Mouse (Mus musculus) kidney, adult 2 months (tissue): ENCODE data around the gene Fosl1. TPM values are rescaled to one million over a fixed set of nuclear protein-coding genes. Genes with fewer than 3 reads are reported as not detected.
"Not testable (repeated sequence)": the region's sequence is repeated elsewhere in the genome, so short reads cannot be mapped to it uniquely, and the experiment has no call there.

Source experiments
- DNase-seq: peaks from one replicate; pipeline ENCODE4 v3.0.0; 2021
- H3K27ac ChIP-seq: fragments of 200-500 bp; 2 replicates; pipeline ENCODE4 v1.5.1; 2012; ENCODE audit warnings: low read depth, low read length, control low read depth, inconsistent platforms; ENCODE audit not compliant: insufficient read depth
- H3K27me3 ChIP-seq: fragments of 200-500 bp; replicated peaks from 2 replicates; pipeline ENCODE4 v1.6.1; 2012; ENCODE audit warnings: mild to moderate bottlenecking, moderate library complexity, low read length, inconsistent platforms; ENCODE audit not compliant: control insufficient read depth, insufficient read depth
- H3K36me3 ChIP-seq: fragments of 200-500 bp; 2 replicates; pipeline ENCODE4 v1.6.1; 2012; ENCODE audit warnings: mild to moderate bottlenecking, moderate library complexity, low read length, inconsistent platforms; ENCODE audit not compliant: control insufficient read depth, insufficient read depth
- H3K4me1 ChIP-seq: fragments of 200-500 bp; 2 replicates; pipeline ENCODE4 v1.6.1; 2011; ENCODE audit warnings: low read length; ENCODE audit not compliant: control insufficient read depth, insufficient read depth
- H3K4me3 ChIP-seq: fragments of 200-500 bp; 2 replicates; pipeline ENCODE4 v1.5.1; 2011; ENCODE audit warnings: mild to moderate bottlenecking, low read depth, low read length, control low read depth; ENCODE audit not compliant: insufficient read depth
- CTCF ChIP-seq: fragments of 200-500 bp; conservative IDR thresholded peaks from 2 replicates; pipeline ENCODE4 v1.5.1; 2011; ENCODE audit warnings: low read depth, mild to moderate bottlenecking, control low read depth, low read length, moderate library complexity, mixed read lengths; ENCODE audit not compliant: insufficient read depth, insufficient read length
- POLR2A ChIP-seq: fragments of 200-500 bp; IDR thresholded peaks from one replicate; pipeline ENCODE4 v1.6.1; 2011; ENCODE audit warnings: low read depth, low read length, control low read depth
- WGBS: fragments of 180-500 bp; shearing (Covaris S2); methylation state at CpG from one replicate; pipeline ENCODE4 v1.1.7; 2018; 5-methylcytosine and 5-hydroxymethylcytosine counted together
- polyA plus RNA-seq: library from polyadenylated mRNA; depleted of rRNA; stranded (reverse); fragments of >200 nt; gene quantifications from 2 replicates; pipeline ENCODE4 v1.2.3, GENCODE M21; 2012; rRNA removed

Gene Fosl1
- 0.07 and 0.27 TPM in 2 replicates for polyA plus RNA-seq

DNA sequence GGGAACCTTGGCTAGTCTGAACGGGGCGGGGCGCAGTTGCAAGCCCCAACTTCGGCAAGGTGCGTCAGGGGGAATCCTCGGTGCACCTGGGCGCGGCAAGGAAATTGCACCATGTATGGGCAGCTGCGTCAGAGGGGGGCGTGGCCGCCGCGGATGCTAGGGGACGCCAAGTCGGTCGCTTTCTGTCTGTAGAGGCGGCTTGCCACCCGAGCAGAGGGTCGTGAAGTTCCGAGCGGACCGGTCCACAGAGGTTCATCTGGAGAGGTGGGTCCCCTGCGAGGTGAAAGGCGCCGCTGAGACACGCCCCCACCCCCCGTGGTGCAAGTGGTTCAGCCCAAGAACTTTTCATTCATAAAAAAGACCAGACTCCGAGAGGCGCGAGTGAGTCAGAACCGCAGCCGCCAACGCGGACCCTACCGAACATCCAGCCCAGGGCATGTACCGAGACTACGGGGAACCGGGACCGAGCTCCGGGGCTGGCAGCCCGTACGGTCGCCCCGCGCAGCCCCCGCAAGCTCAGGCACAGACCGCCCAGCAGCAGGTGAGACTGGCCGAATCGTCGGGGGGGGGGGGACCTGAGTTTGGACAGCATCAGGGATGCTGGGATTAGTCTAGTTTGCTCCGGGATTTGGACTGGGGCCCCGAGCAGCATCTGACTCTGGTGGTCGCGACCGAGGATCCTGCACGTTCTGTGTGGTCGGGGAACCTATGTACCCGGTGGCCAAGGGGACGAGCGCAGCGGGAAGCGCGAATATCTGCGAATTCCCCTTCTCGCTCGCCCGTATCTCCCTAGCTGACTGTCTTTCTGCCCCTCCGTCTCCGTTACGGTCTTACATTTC, at the start of gene Fosl1:
Gene Fosl1 (plus strand): TSS at position 33 of the 839 bp plus-strand sequence.
- WGBS = under 1% methylated on average over 70 of the region's 70 CpGs
- 0 out of 2 replicates have a peak, but pooled peaks cover 10% of the 10 kb centered on the region for H3K4me1 ChIP-seq
- H3K36me3 ChIP-seq = no peaks in the 10 kb centered on the region
- no peak within 1 kb of the TSS for H3K27ac ChIP-seq
- peak; percentile 60 for DNase-seq
- TF ChIP-seq POLR2A (no peak), CTCF (no peak)
- peaks cover 4% of the 10 kb centered on the region for H3K27me3 ChIP-seq
- H3K4me3 ChIP-seq = peak within 1 kb of the TSS; percentile 53

DNA sequence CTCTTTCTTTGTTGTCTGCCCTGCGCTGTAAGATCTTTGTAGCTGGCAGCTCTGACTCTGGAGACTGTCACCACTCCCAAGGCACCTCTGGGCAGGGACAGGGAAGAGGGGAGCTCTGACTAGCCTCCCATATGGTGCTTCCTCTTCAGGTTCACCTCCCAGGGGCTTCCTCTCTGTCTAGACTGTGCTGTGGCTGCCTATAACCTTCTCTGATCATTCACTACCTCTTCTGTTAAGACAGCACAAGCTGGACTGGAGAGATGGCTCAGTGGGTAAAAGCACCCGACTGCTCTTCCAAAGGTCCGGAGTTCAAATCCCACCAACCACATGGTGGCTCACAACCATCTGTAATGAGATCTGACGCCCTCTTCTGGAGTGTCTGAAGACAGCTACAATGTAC, 46.3 kb upstream of the Fosl1 start:
- not testable (repeated sequence) for H3K36me3 ChIP-seq, H3K4me3 ChIP-seq, H3K27me3 ChIP-seq, H3K4me1 ChIP-seq, DNase-seq, H3K27ac ChIP-seq
- 79% methylated on average over 4 of the region's 4 CpGs for WGBS

DNA sequence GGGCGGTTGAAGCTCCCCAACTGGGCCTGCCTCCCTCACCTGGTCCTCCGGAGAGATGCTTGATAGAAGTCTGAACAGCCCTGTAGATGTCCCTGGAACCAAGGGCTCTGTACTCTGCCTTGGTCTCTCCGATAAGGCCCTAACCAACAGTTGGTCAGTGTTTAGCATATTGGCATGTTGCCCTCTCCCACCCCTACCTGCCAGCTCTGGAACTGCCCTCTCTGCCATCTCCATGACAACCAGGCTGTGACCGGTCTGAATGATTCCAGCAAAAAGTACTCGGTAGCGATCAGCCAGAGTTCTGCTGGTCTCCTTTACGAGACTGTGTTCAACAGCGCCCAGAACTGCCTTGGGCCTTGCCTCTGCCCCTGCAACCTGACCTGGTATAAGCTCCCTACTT, 45.1 kb upstream of the Fosl1 start, which contains the start of gene Tsga10ip:
Gene Tsga10ip (minus strand): TSS at position 234 of the 400 bp plus-strand sequence.
- Histone ChIP-seq H3K4me1 (peaks cover 4% of the 10 kb centered on the region; the same call in 1 of the 2 replicates), H3K4me3 (no peak within 1 kb of the TSS), H3K27ac (no peak within 1 kb of the TSS), H3K27me3 (no peaks in the 10 kb centered on the region), H3K36me3 (no peaks in the 10 kb centered on the region)
- TF ChIP-seq POLR2A (no peak), CTCF (no peak)
- 56% methylated on average over 8 of the region's 8 CpGs for WGBS
- no peak for DNase-seq

DNA sequence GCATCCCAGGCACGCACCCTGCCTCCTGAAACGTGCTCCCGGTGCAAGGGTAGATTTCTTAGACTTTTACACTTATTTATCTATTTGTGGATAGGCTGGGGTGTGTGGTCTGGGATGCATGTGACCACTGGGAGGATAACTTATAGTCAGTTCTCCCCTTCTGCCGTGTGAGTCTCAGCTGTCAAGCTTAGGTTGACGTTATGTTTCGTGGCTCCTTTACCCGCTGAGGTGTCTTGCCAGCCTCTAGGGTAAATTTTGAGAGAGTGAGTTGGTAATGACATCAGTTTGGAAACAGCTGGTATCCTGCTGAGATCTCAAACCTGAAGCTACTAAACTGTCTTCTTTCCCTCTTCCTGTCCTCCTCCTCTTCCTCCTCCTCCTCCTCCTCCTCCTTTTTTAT, 41.4 kb upstream of the Fosl1 start:
- Histone ChIP-seq H3K27ac (peak overlapping the region; percentile 93), H3K27me3 (no peaks in the 10 kb centered on the region), H3K36me3 (no peaks in the 10 kb centered on the region), H3K4me1 (peaks cover 16% of the 10 kb centered on the region), H3K4me3 (peak overlapping the region; percentile 30)
- TF ChIP-seq POLR2A (no peak), CTCF (no peak)
- 17% methylated on average over 7 of the region's 7 CpGs for WGBS
- no peak for DNase-seq

DNA sequence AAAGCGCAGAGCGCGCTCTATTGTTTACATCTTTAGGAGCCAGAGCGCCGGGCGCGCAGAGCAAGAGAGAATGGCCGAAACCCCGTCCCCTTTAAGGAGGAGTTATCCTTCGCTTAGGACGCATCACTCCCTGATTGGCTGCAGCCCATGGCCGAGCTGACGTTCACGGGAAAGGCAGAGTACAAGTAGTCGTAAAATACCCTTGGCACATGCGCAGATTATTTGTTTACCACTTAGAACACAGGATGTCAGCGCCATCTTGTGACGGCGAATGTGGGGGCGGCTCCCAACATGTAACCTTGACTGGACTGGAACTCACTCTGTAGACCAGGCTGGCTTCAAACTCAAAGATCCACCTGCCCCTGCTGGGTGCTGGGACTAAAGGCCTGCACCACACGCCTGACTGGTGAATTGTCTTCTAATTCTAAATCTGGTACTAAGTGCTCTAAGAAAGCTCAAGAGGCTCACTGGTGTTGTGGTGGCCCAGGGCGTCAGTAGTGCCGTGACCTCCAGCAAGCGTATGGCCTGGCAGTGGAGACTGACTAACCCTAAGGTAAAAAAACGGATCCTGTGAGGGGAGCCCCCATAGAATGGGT, 40.7 kb upstream of the Fosl1 start:
- peak; percentile 77 for DNase-seq
- peak overlapping the region; percentile 89 for H3K4me3 ChIP-seq
- peak; percentile 31 for TF ChIP-seq POLR2A
- not testable (repeated sequence) for H3K36me3 ChIP-seq, H3K27me3 ChIP-seq
- WGBS = 19% methylated on average over 24 of the region's 25 CpGs
- peaks cover 16% of the 10 kb centered on the region for H3K4me1 ChIP-seq
- peak overlapping the region; percentile 99 for H3K27ac ChIP-seq

- 12% methylated on average over 7 of the region's 7 CpGs for WGBS
- H3K36me3 ChIP-seq = no peaks in the 10 kb centered on the region
These were observed 40.2 kb upstream of the Fosl1 start for GRCm38 (mm10) chr19:5407133-5407532.

More at GRCm38 (mm10) chr19:5407133-5407532, 40.2 kb upstream of the Fosl1 start:
- no peaks in the 10 kb centered on the region for H3K27me3 ChIP-seq
- peaks cover 16% of the 10 kb centered on the region for H3K4me1 ChIP-seq
- H3K27ac ChIP-seq = peak overlapping the region; percentile 99
- peak overlapping the region; percentile 89 for H3K4me3 ChIP-seq
- DNase-seq = peak; percentile 82
- TF ChIP-seq CTCF (peak; percentile 79), POLR2A (no peak)
